Mouse (Mus musculus) retina, postnatal 1 day (tissue): ENCODE results near the gene Slc4a4.
A peak's percentile ranks its signal among the peaks of the same experiment; 100 is the strongest.
"Not testable (repeated sequence)": the region's sequence is repeated elsewhere in the genome, so short reads cannot be mapped to it uniquely, and the experiment has no call there.

Experiments
- DNase-seq: peaks from one replicate; pipeline ENCODE4 v3.0.0-alpha.2; 2012

Gene Slc4a4

GRCm38 (mm10) chr5:89096371-89096770, 209.8 kb downstream of the Slc4a4 start:
- no peak for DNase-seq

- no peak for DNase-seq
These were observed 210.7 kb downstream of the Slc4a4 start for GRCm38 (mm10) chr5:89097291-89097690.

- DNase-seq, result no peak
These were observed 211.5 kb downstream of the Slc4a4 start for GRCm38 (mm10) chr5:89098121-89098520.

GRCm38 (mm10) chr5:89099886-89100285, 213.3 kb downstream of the Slc4a4 start:
- DNase-seq, result no peak

- DNase-seq, result no peak
These were observed 215.9 kb downstream of the Slc4a4 start for GRCm38 (mm10) chr5:89102560-89102959.

- no peak for DNase-seq
These were observed 218.7 kb downstream of the Slc4a4 start for GRCm38 (mm10) chr5:89105346-89105745.

GRCm38 (mm10) chr5:89106217-89106616, 219.6 kb downstream of the Slc4a4 start:
- no peak for DNase-seq

GRCm38 (mm10) chr5:89108809-89109208, 222.2 kb downstream of the Slc4a4 start:
- no peak for DNase-seq

GRCm38 (mm10) chr5:89109832-89110231, 223.2 kb downstream of the Slc4a4 start:
- no peak for DNase-seq

GRCm38 (mm10) chr5:89111987-89112386, 225.4 kb downstream of the Slc4a4 start:
- DNase-seq, result not testable (repeated sequence)

- no peak for DNase-seq
These were observed 234.3 kb downstream of the Slc4a4 start for GRCm38 (mm10) chr5:89120881-89121280.

- no peak for DNase-seq
These were observed 236.8 kb downstream of the Slc4a4 start for GRCm38 (mm10) chr5:89123270-89123903.

GRCm38 (mm10) chr5:89128210-89128609, 241.6 kb downstream of the Slc4a4 start:
- DNase-seq, result no peak

GRCm38 (mm10) chr5:89135776-89136175, 249.2 kb downstream of the Slc4a4 start:
- DNase-seq, result no peak

- no peak for DNase-seq
These were observed 253.5 kb downstream of the Slc4a4 start for GRCm38 (mm10) chr5:89140070-89140469.

- no peak for DNase-seq
These were observed 255.1 kb downstream of the Slc4a4 start for GRCm38 (mm10) chr5:89141761-89142160.

- DNase-seq, result no peak
These were observed 259.7 kb downstream of the Slc4a4 start for GRCm38 (mm10) chr5:89146276-89146675.

- DNase-seq, result no peak
These were observed 260.7 kb downstream of the Slc4a4 start for GRCm38 (mm10) chr5:89147282-89147790.

- DNase-seq, result no peak
These were observed 262.9 kb downstream of the Slc4a4 start for GRCm38 (mm10) chr5:89149436-89150040.

GRCm38 (mm10) chr5:89151076-89151475, 264.5 kb downstream of the Slc4a4 start:
- DNase-seq, result no peak

GRCm38 (mm10) chr5:89171025-89171718, 284.6 kb downstream of the Slc4a4 start:
- no peak for DNase-seq

- peak; percentile 4 for DNase-seq
These were observed 303.4 kb downstream of the Slc4a4 start for GRCm38 (mm10) chr5:89190063-89190462.

- DNase-seq, result no peak
These were observed 308.0 kb downstream of the Slc4a4 start for GRCm38 (mm10) chr5:89194654-89195053.

- DNase-seq, result no peak
These were observed 311.9 kb downstream of the Slc4a4 start for GRCm38 (mm10) chr5:89198501-89198900.
